Mouse (Mus musculus) inflammation-experienced regulatory T-cells (primary cell): ENCODE results near the gene Ildr1. TPM values are rescaled to one million over a fixed set of nuclear protein-coding genes. Genes with fewer than 3 reads are reported as not detected.

Experiments used
- polyA plus RNA-seq, 2 experiments: library from polyadenylated mRNA; unstranded; fragments of 100-300 nt; shearing (Covaris generic); gene quantifications; one replicate each; pipeline ENCODE4 v1.2.1; 2017

Gene Ildr1
- polyA plus RNA-seq = 10 to 100 TPM; 12.0 to 13.9 TPM

GRCm38 (mm10) chr16:36693818-36694413 lies at the start of gene Ildr1:
Ildr1 (plus strand) TSS chr16:36693978.

GRCm38 (mm10) chr16:36665782-36666181 lies 28.0 kb upstream of the Ildr1 start, which contains the start of gene Cd86:
Cd86 (minus strand) TSS chr16:36666081.

Other genes starting within 250 kb of the Ildr1 start
- 1 to 10 TPM in 1 of 2 experiments, not detected in 1; 2.3 TPM for gene Stfa3, start 238.6 kb upstream of the Ildr1 start, polyA plus RNA-seq
- under 1 TPM; 0.08 to 0.67 TPM for gene Casr, start 131.8 kb upstream of the Ildr1 start, polyA plus RNA-seq
- 10 to 100 TPM; 29.3 to 47.7 TPM for gene Cd86, start 27.9 kb upstream of the Ildr1 start, polyA plus RNA-seq
- 10 to 100 TPM in 1 of 2 experiments, 1 to 10 TPM in 1; 8.8 to 16.5 TPM for gene Slc15a2, start 91.0 kb downstream of the Ildr1 start, polyA plus RNA-seq
- 10 to 100 TPM; 15.8 to 16.7 TPM for gene Iqcb1, start 134.4 kb downstream of the Ildr1 start, polyA plus RNA-seq
- gene Eaf2, start 181.0 kb downstream of the Ildr1 start, polyA plus RNA-seq = 1 to 10 TPM; 1.0 to 2.5 TPM
- 10 to 100 TPM; 31.6 to 38.8 TPM for gene Golgb1, start 181.2 kb downstream of the Ildr1 start, polyA plus RNA-seq
- gene Hcls1, start 241.0 kb downstream of the Ildr1 start, polyA plus RNA-seq = 100 to 1,000 TPM; 164 to 175 TPM